Mouse (Mus musculus) G1E (cell line): Measurements from ENCODE around the gene Ryk. TPM values are rescaled to one million over a fixed set of nuclear protein-coding genes. Genes with fewer than 3 reads are reported as not detected.

Source experiments
- ATAC-seq: 2 replicates; pipeline ENCODE4 v1.8.0; 2016; ENCODE audit warnings: mild to moderate bottlenecking; ENCODE audit not compliant: insufficient number of reproducible peaks, poor library complexity, low FRiP score, severe bottlenecking; ENCODE audit errors: extremely low read depth
- DNase-seq: peaks from one replicate; pipeline ENCODE4 v3.0.0; 2012; ENCODE audit warnings: low spot score
- H3K27me3 ChIP-seq: 2 replicates; pipeline ENCODE4 v1.6.1; 2012; ENCODE audit warnings: mild to moderate bottlenecking, low read length, inconsistent platforms; ENCODE audit not compliant: insufficient read depth
- H3K36me3 ChIP-seq: replicated peaks from 2 replicates; pipeline ENCODE3; 2012; ENCODE audit warnings: mild to moderate bottlenecking, inconsistent platforms
- H3K4me1 ChIP-seq: 2 replicates; pipeline ENCODE4 v1.6.1; 2012; ENCODE audit warnings: low read depth, low read length, inconsistent platforms, mixed read lengths; ENCODE audit not compliant: insufficient read depth
- H3K4me3 ChIP-seq: 2 replicates; pipeline ENCODE4 v1.5.1; 2012; ENCODE audit warnings: low read depth, mild to moderate bottlenecking, inconsistent platforms, low read length, moderate library complexity, mixed read lengths
- H3K9me3 ChIP-seq: replicated peaks from 2 replicates; pipeline ENCODE4 v1.6.1; 2012; ENCODE audit warnings: inconsistent platforms
- CTCF ChIP-seq: IDR thresholded peaks from 2 replicates; pipeline ENCODE4 v1.5.1; 2012; ENCODE audit warnings: low read depth, low read length, inconsistent platforms, mixed read lengths
- GATA1 ChIP-seq: IDR thresholded peaks from 2 replicates; pipeline ENCODE4 v1.6.1; 2012; ENCODE audit warnings: borderline replicate concordance, low read length, inconsistent platforms, mixed read lengths
- GATA2 ChIP-seq: IDR thresholded peaks from 2 replicates; pipeline ENCODE4 v1.6.1; 2012; ENCODE audit warnings: low read depth, low read length, inconsistent platforms, borderline replicate concordance
- POLR2AphosphoS5 ChIP-seq: IDR thresholded peaks from 2 replicates; pipeline ENCODE4 v1.6.1; 2012; ENCODE audit warnings: low read depth, low read length, inconsistent platforms; ENCODE audit not compliant: insufficient replicate concordance
- TAL1 ChIP-seq: conservative IDR thresholded peaks from 2 replicates; pipeline ENCODE4 v1.6.1; 2012; ENCODE audit warnings: low read depth, low read length, inconsistent platforms, mixed read lengths
- polyA plus RNA-seq: library from polyadenylated mRNA; stranded (reverse); fragments of >175 nt; gene quantifications from 2 replicates; pipeline ENCODE4 v1.2.3, GENCODE M21; 2012
- total RNA-seq, 2 experiments: library from RNA; stranded (forward) in 1 of 2; stranded (reverse) in 1 of 2; fragments of 200-1000 nt in 1 of 2; fragments of >200 nt in 1 of 2; fragmentation: Nextera tagmentation in 1 of 2; gene quantifications; 2 replicates each; pipeline ENCODE4 v1.2.3; 2014 to 2017

Ryk gene
- total and polyA plus RNA-seq, 3 experiments, result 17.1 to 110 (median 80.1) TPM

- Histone ChIP-seq H3K4me1 (peaks cover 6% of the 10 kb centered on the region), H3K36me3 (no peaks in the 10 kb centered on the region), H3K4me3 (no peak overlapping the region), H3K27me3 (peaks cover 34% of the 10 kb centered on the region), H3K9me3 (no peaks in the 10 kb centered on the region)
- DNase-seq (no peak), ATAC-seq (no peak)
- TF ChIP-seq GATA2 (no peak), GATA1 (no peak), CTCF (no peak), POLR2AphosphoS5 (no peak)
Observed at GRCm38 (mm10) chr9:102806056-102806573, 28.6 kb upstream of the Ryk start.

- Histone ChIP-seq H3K4me1 (peaks cover 12% of the 10 kb centered on the region), H3K4me3 (no peak overlapping the region), H3K36me3 (no peaks in the 10 kb centered on the region), H3K9me3 (peaks cover 3% of the 10 kb centered on the region; the same call in 1 of the 2 replicates), H3K27me3 (peaks cover 25% of the 10 kb centered on the region)
- ATAC-seq (no peak), DNase-seq (no peak)
- TF ChIP-seq CTCF (no peak), TAL1 (no peak), POLR2AphosphoS5 (no peak), GATA2 (no peak), GATA1 (no peak)
Observed at GRCm38 (mm10) chr9:102811192-102811591, 23.5 kb upstream of the Ryk start.

- DNase-seq, result no peak
- Histone ChIP-seq H3K9me3 (peaks cover 3% of the 10 kb centered on the region; the same call in 1 of the 2 replicates), H3K27me3 (peaks cover 26% of the 10 kb centered on the region), H3K4me1 (no peaks in the 10 kb centered on the region), H3K4me3 (no peak overlapping the region), H3K36me3 (no peaks in the 10 kb centered on the region)
- ATAC-seq, result no peak
- TF ChIP-seq GATA1 (no peak), CTCF (no peak), TAL1 (no peak), POLR2AphosphoS5 (no peak), GATA2 (no peak)
Observed at GRCm38 (mm10) chr9:102818228-102818627, 16.5 kb upstream of the Ryk start.

- Histone ChIP-seq H3K4me1 (peaks cover 55% of the 10 kb centered on the region), H3K27me3 (no peaks in the 10 kb centered on the region), H3K36me3 (no peaks in the 10 kb centered on the region), H3K4me3 (no peak overlapping the region), H3K9me3 (no peaks in the 10 kb centered on the region)
- TF ChIP-seq GATA2 (no peak), TAL1 (peak; percentile 85), GATA1 (no peak)
- no peak for DNase-seq
- peak; percentile 62 for ATAC-seq
Observed at GRCm38 (mm10) chr9:102828604-102829003, 6.1 kb upstream of the Ryk start.

GRCm38 (mm10) chr9:102831541-102831940 is 3.2 kb upstream of the Ryk start:
- ATAC-seq (no peak), DNase-seq (no peak)
- TF ChIP-seq CTCF (no peak), GATA1 (no peak), GATA2 (no peak), POLR2AphosphoS5 (no peak)
- no peak overlapping the region for H3K4me3 ChIP-seq
- no peaks in the 10 kb centered on the region for H3K9me3 ChIP-seq
- H3K27me3 ChIP-seq, result no peaks in the 10 kb centered on the region
- peaks cover 66% of the 10 kb centered on the region for H3K4me1 ChIP-seq
- H3K36me3 ChIP-seq, result no peaks in the 10 kb centered on the region

- H3K9me3 ChIP-seq, result no peaks in the 10 kb centered on the region
Observed at GRCm38 (mm10) chr9:102834414-102834741, 339 bp upstream of the Ryk start.

GRCm38 (mm10) chr9:102836279-102836678 is 1.6 kb downstream of the Ryk start:
- ATAC-seq (no peak), DNase-seq (no peak)
- TF ChIP-seq GATA2 (no peak), POLR2AphosphoS5 (no peak), TAL1 (no peak)
- peaks cover 21% of the 10 kb centered on the region for H3K36me3 ChIP-seq
- H3K4me1 ChIP-seq, result peaks cover 71% of the 10 kb centered on the region
- peak overlapping the region; percentile 93 for H3K4me3 ChIP-seq
- H3K27me3 ChIP-seq, result no peaks in the 10 kb centered on the region
- H3K9me3 ChIP-seq, result no peaks in the 10 kb centered on the region

More at GRCm38 (mm10) chr9:102834414-102834741, 339 bp upstream of the Ryk start:
- peaks cover 13% of the 10 kb centered on the region for H3K36me3 ChIP-seq
- no peaks in the 10 kb centered on the region for H3K27me3 ChIP-seq
- H3K4me3 ChIP-seq, result peak overlapping the region; percentile 93
- ATAC-seq, result no peak
- no peak for DNase-seq
- peaks cover 58% of the 10 kb centered on the region for H3K4me1 ChIP-seq
- TF ChIP-seq TAL1 (no peak), GATA1 (no peak), CTCF (no peak), GATA2 (no peak), POLR2AphosphoS5 (no peak)
